Mouse (Mus musculus): Measurements from ENCODE around the gene Hid1. TPM values are rescaled to one million over a fixed set of nuclear protein-coding genes. Genes with fewer than 3 reads are reported as not detected.
A peak's percentile ranks its signal among the peaks of the same experiment; 100 is the strongest.

Hid1 gene
- total RNA-seq, 2 experiments from 2014 or later: 1.0 to 1.2 TPM

GRCm38 (mm10) chr11:115345515-115345914 lies 22.0 kb downstream of the Hid1 start:
- no peak for DNase-seq
- H3K27ac ChIP-seq: no peak overlapping the region
- intact Hi-C loops (cut with DNase I): no loop called here
- H3K4me3 ChIP-seq: no peak overlapping the region
- TF ChIP-seq CTCF (IDR thresholded peaks at IDR 0.05): no peak

GRCm38 (mm10) chr11:115344967-115345366 lies 22.6 kb downstream of the Hid1 start:
- Histone ChIP-seq H3K27ac (no peak overlapping the region), H3K4me3 (no peak overlapping the region)
- intact Hi-C loops (cut with DNase I): no loop called here
- no peak for TF ChIP-seq CTCF (IDR thresholded peaks at IDR 0.05)
- DNase-seq: no peak

GRCm38 (mm10) chr11:115341866-115342265 lies 25.7 kb downstream of the Hid1 start:
- Histone ChIP-seq H3K27ac (no peak overlapping the region), H3K4me3 (no peak overlapping the region)
- no peak for DNase-seq
- intact Hi-C loops (cut with DNase I): no loop called here
- no peak for TF ChIP-seq CTCF (IDR thresholded peaks at IDR 0.05)

- DNase-seq: no peak
Measured at GRCm38 (mm10) chr11:115341246-115341645, 26.3 kb downstream of the Hid1 start.

GRCm38 (mm10) chr11:115337826-115338225 lies 29.7 kb downstream of the Hid1 start:
- H3K4me3 ChIP-seq: no peak overlapping the region
- H3K27ac ChIP-seq: no peak overlapping the region
- intact Hi-C loops (cut with DNase I): no loop called here
- TF ChIP-seq CTCF (IDR thresholded peaks at IDR 0.05): no peak
- no peak for DNase-seq

More at GRCm38 (mm10) chr11:115341246-115341645, 26.3 kb downstream of the Hid1 start:
- H3K27ac ChIP-seq: no peak overlapping the region
- intact Hi-C loops (cut with DNase I): no loop called here
- no peak for TF ChIP-seq CTCF (IDR thresholded peaks at IDR 0.05)
- H3K4me3 ChIP-seq: no peak overlapping the region

GRCm38 (mm10) chr11:115337350-115337749 lies 30.2 kb downstream of the Hid1 start:
- no peak for TF ChIP-seq CTCF (IDR thresholded peaks at IDR 0.05)
- no peak for DNase-seq
- Histone ChIP-seq H3K4me3 (no peak overlapping the region), H3K27ac (no peak overlapping the region)
- intact Hi-C loops (cut with DNase I): no loop called here

GRCm38 (mm10) chr11:115336115-115336514 lies 31.4 kb downstream of the Hid1 start:
- DNase-seq: no peak
- intact Hi-C loops (cut with DNase I): no loop called here
- TF ChIP-seq CTCF (IDR thresholded peaks at IDR 0.05): no peak
- H3K4me3 ChIP-seq: no peak overlapping the region
- H3K27ac ChIP-seq: no peak overlapping the region

GRCm38 (mm10) chr11:115335223-115335622 lies 32.3 kb downstream of the Hid1 start:
- no peak overlapping the region for H3K27ac ChIP-seq
- no peak overlapping the region for H3K4me3 ChIP-seq
- intact Hi-C loops (cut with DNase I): no loop called here
- DNase-seq: no peak
- no peak for TF ChIP-seq CTCF (IDR thresholded peaks at IDR 0.05)

GRCm38 (mm10) chr11:115334531-115334930 lies 33.0 kb downstream of the Hid1 start, which contains the start of gene Otop3:
Gene Otop3 (plus strand): TSS chr11:115334731.
- H3K27ac ChIP-seq: no peak within 1 kb of the TSS
- TF ChIP-seq CTCF (IDR thresholded peaks at IDR 0.05): no peak
- intact Hi-C loops (cut with DNase I): no loop called here
- H3K4me3 ChIP-seq: peak within 1 kb of the TSS; percentile 29
- DNase-seq: no peak

GRCm38 (mm10) chr11:115329339-115329738 lies 38.2 kb downstream of the Hid1 start:
- TF ChIP-seq CTCF (IDR thresholded peaks at IDR 0.05): peak; percentile 33; the same call in 1 of the 2 replicates
- H3K4me3 ChIP-seq: no peak overlapping the region
- no peak for DNase-seq

GRCm38 (mm10) chr11:115326730-115327129 lies 40.8 kb downstream of the Hid1 start:
- no peak for DNase-seq
- no peak for TF ChIP-seq CTCF (IDR thresholded peaks at IDR 0.05)
- H3K27ac ChIP-seq: no peak overlapping the region
- intact Hi-C loops (cut with DNase I): no loop called here
- H3K4me3 ChIP-seq: no peak overlapping the region

More at GRCm38 (mm10) chr11:115329339-115329738, 38.2 kb downstream of the Hid1 start:
- intact Hi-C loops (cut with DNase I): no loop called here
- H3K27ac ChIP-seq: no peak overlapping the region

GRCm38 (mm10) chr11:115323354-115323753 lies 44.2 kb downstream of the Hid1 start:
- no peak overlapping the region for H3K27ac ChIP-seq
- no peak for DNase-seq
- TF ChIP-seq CTCF (IDR thresholded peaks at IDR 0.05): no peak
- no peak overlapping the region for H3K4me3 ChIP-seq
- intact Hi-C loops (cut with DNase I): no loop called here

- peak within 1 kb of the TSS; percentile 56 for H3K4me3 ChIP-seq
Measured at GRCm38 (mm10) chr11:115321906-115322693, 45.5 kb downstream of the Hid1 start, which contains the start of gene Ush1g. Gene Ush1g (minus strand): TSS chr11:115322041.

More at GRCm38 (mm10) chr11:115321906-115322693, 45.5 kb downstream of the Hid1 start, which contains the start of gene Ush1g:
- peak within 1 kb of the TSS; percentile 31; the same call in 1 of the 2 replicates for H3K27ac ChIP-seq
- peak; percentile 88 for TF ChIP-seq CTCF (IDR thresholded peaks at IDR 0.05)
- intact Hi-C loops (cut with DNase I): loop anchor here (1.0 kb wide), 1 partner anchor 32 kb away; no protein-coding TSS in a partner anchor
- DNase-seq: peak; percentile 74
